Mouse (Mus musculus): Measurements from ENCODE around the gene Olfr1358. TPM values are rescaled to one million over a fixed set of nuclear protein-coding genes. Genes with fewer than 3 reads are reported as not detected.

The Olfr1358 gene
- total RNA-seq, 1 experiment from 2014 or later, result not detected

DNA sequence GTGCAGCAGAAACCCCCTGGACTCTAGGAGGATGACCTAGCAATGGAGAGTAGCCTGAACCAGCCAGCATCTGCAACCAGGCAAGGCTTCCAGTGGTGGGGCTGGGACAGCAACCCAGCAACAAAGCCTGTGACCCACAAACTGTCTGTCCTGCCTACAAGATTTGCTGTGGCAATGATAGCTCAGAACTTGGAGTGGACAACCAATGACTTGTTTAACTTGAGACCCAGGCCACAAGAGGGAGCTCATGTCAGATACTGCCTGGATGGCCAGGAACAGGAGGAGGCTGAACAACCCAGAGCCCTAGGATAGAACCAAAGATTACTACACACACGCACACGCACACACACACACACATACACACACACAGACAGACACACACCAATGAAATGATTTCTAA, 23.7 kb downstream of the Olfr1358 start:
- no peak for ATAC-seq (ENCODE audit: extremely low read depth, insufficient number of reproducible peaks, low FRiP score, poor library complexity, severe bottlenecking)

DNA sequence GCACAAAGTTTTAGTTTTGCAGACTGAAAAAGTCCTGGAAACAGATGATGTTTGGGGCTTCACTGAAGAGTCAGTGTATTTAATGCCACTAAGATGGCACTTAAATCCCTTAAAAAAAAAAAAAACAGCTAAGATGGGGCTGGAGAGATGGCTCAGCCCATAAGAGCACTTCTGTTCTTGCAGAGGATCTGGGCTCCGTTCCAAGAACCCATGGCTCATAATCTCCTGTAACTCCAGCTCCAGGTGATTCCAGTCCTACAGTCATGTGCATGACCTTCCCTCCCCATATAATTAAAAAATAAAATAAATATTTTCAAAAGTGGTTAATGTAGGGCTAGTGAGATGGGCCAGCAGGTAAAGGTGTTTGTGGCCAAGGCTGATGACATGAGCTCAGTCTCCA, 47.8 kb downstream of the Olfr1358 start:
- ATAC-seq (ENCODE audit: extremely low read depth, insufficient number of reproducible peaks, low FRiP score, poor library complexity, severe bottlenecking), result no peak

DNA sequence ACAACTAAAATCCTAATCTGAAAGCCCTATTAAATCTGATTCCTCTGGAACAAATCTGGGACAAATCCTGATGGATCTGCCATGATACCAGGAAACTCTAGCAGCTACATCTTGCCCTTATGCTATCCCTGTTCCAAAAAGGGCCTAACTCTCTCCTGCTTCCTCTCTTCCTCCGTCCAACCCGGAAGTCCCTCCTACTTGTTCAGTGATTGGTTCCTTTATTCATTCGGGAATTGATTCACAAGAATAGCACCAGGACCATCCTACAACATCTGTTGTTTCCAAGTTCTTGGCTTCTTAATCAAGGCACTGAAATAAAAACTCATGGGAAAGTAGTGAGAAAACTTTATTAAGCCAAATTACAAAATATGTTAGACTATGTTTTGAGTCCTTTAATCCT, 52.0 kb downstream of the Olfr1358 start:
- no peak for ATAC-seq (ENCODE audit: extremely low read depth, insufficient number of reproducible peaks, low FRiP score, poor library complexity, severe bottlenecking)

DNA sequence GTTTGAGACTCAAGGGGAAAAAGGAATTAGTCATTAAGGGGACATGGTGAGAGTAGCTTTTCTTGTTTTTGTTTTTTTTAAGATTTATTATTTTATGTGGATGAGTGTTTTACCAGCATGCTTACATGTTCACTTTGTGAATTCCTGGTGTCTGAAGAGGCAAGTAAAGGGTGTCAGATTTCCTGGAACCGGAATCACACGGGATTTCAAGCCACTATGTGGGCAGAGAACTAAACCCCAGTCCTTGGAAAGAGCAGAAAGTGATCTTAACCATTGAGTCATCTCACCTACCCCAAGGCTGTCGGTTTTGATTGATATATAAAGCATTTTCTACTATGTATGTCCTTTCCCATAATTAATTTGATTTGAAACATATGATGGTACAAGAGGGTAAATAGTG, 52.5 kb downstream of the Olfr1358 start:
- no peak for ATAC-seq (ENCODE audit: extremely low read depth, insufficient number of reproducible peaks, low FRiP score, poor library complexity, severe bottlenecking)

Other genes starting within 250 kb of the Olfr1358 start
- 28.7 and 34.6 TPM in 2 replicates for gene Agpat3, start 164.9 kb upstream of the Olfr1358 start, total RNA-seq (2017)
- 258 and 282 TPM in 2 replicates for gene Rrp1, start 104.4 kb upstream of the Olfr1358 start, total RNA-seq (2017)
- 40.5 and 40.9 TPM in 2 replicates for gene Cstb, start 91.8 kb upstream of the Olfr1358 start, total RNA-seq (2017)
- 5.2 and 6.0 TPM in 2 replicates for gene Pdxk, start 52.5 kb upstream of the Olfr1358 start, total RNA-seq (2017)
- gene Ilvbl, start 56.9 kb downstream of the Olfr1358 start, total RNA-seq (2017), result 11.9 and 20.5 TPM in 2 replicates
- gene Syde1, start 74.5 kb downstream of the Olfr1358 start, total RNA-seq (2017), result 0.58 and 1.5 TPM in 2 replicates
- not detected in 2 replicates for gene Olfr1357, start 100.6 kb downstream of the Olfr1358 start, total RNA-seq (2017)
- not detected in 2 replicates for gene Casp14, start 200.9 kb downstream of the Olfr1358 start, total RNA-seq (2017)
- gene Ccdc105, start 235.6 kb downstream of the Olfr1358 start, total RNA-seq (2017), result not detected in 2 replicates